Mouse (Mus musculus) intestine, embryonic 16.5 days (tissue): Measurements from ENCODE around the gene Hint1. TPM values are rescaled to one million over a fixed set of nuclear protein-coding genes. Genes with fewer than 3 reads are reported as not detected.
"Not testable (repeated sequence)": the region's sequence is repeated elsewhere in the genome, so short reads cannot be mapped to it uniquely, and the experiment has no call there.

Experiments
- ATAC-seq: fragments of 200-750 bp; cut with Nextera tagmentation; 2 replicates; pipeline ENCODE4 v1.8.0; 2017; ENCODE audit warnings: moderate TSS enrichment, moderate library complexity
- H3K27ac ChIP-seq: fragments of 300-500 bp; sonication (generic); 2 replicates; pipeline ENCODE4 v1.5.1; 2014; ENCODE audit warnings: mild to moderate bottlenecking, low read length
- H3K27me3 ChIP-seq: fragments of 300-500 bp; sonication (generic); replicated peaks from 2 replicates; pipeline ENCODE4 v1.6.1; 2014; ENCODE audit warnings: low read length, control low read depth, mixed read lengths; ENCODE audit not compliant: control insufficient read depth, insufficient read depth
- H3K36me3 ChIP-seq: fragments of 300-500 bp; sonication (generic); 2 replicates; pipeline ENCODE4 v1.6.1; 2014; ENCODE audit warnings: low read length, control low read depth; ENCODE audit not compliant: control insufficient read depth, insufficient read depth
- H3K4me1 ChIP-seq: fragments of 300-500 bp; sonication (generic); 2 replicates; pipeline ENCODE4 v1.6.1; 2014; ENCODE audit warnings: low read length, control low read depth, mixed read lengths; ENCODE audit not compliant: control insufficient read depth, insufficient read depth
- H3K4me2 ChIP-seq: fragments of 300-500 bp; sonication (generic); 2 replicates; pipeline ENCODE4 v1.6.1; 2014; ENCODE audit warnings: low read depth, low read length, control low read depth
- H3K4me3 ChIP-seq: fragments of 300-500 bp; sonication (generic); 2 replicates; pipeline ENCODE4 v1.5.1; 2014; ENCODE audit warnings: mild to moderate bottlenecking, low read length
- H3K9ac ChIP-seq: fragments of 300-500 bp; sonication (generic); 2 replicates; pipeline ENCODE4 v1.6.1; 2014; ENCODE audit warnings: low read depth, low read length
- H3K9me3 ChIP-seq: fragments of 300-500 bp; sonication (generic); 2 replicates; pipeline ENCODE4 v1.6.1; 2016; ENCODE audit warnings: low read length, control low read depth; ENCODE audit not compliant: control insufficient read depth
- WGBS: fragments of 180-500 bp; shearing (Covaris S2); extraction: QIAGEN DNeasy Blood & Tissue Kit; methylation state at CpG from one replicate; pipeline ENCODE4 v1.1.7; 2014; 5-methylcytosine and 5-hydroxymethylcytosine counted together
- polyA plus RNA-seq: library from polyadenylated mRNA; unstranded; fragments of >200 nt; fragmentation: Nextera tagmentation; extraction: Ambion mirVana; gene quantifications from 2 replicates; pipeline ENCODE4 v1.2.1, GENCODE M21; 2015

Hint1 gene
- polyA plus RNA-seq, 1 experiment from 2014 or later = 732 TPM

GRCm38 (mm10) chr11:54885406-54885805, 19.2 kb downstream of the Hint1 start:
- 79% methylated on average over 2 of the region's 2 CpGs for WGBS
- Histone ChIP-seq H3K9ac (no peak overlapping the region), H3K4me3 (no peak overlapping the region), H3K27me3 (no peaks in the 10 kb centered on the region), H3K4me1 (peaks cover 18% of the 10 kb centered on the region), H3K27ac (peak overlapping the region; percentile 46; the same call in 1 of the 2 replicates), H3K9me3 (no peaks in the 10 kb centered on the region), H3K36me3 (no peaks in the 10 kb centered on the region), H3K4me2 (no peak overlapping the region)
- no peak for ATAC-seq

GRCm38 (mm10) chr11:54887927-54888326, 21.7 kb downstream of the Hint1 start:
- no peak overlapping the region for H3K4me3 ChIP-seq
- 68% methylated on average over 6 of the region's 6 CpGs for WGBS
- H3K36me3 ChIP-seq = no peaks in the 10 kb centered on the region
- H3K4me2 ChIP-seq = no peak overlapping the region
- H3K9me3 ChIP-seq = no peaks in the 10 kb centered on the region
- no peak overlapping the region for H3K9ac ChIP-seq
- no peak overlapping the region for H3K27ac ChIP-seq
- ATAC-seq = no peak
- peaks cover 13% of the 10 kb centered on the region for H3K4me1 ChIP-seq
- H3K27me3 ChIP-seq = no peaks in the 10 kb centered on the region

- H3K27me3 ChIP-seq = no peaks in the 10 kb centered on the region
- H3K27ac ChIP-seq = no peak overlapping the region
These were observed 25.2 kb downstream of the Hint1 start for GRCm38 (mm10) chr11:54891341-54891740.

GRCm38 (mm10) chr11:54892091-54892490, 25.9 kb downstream of the Hint1 start:
- WGBS = 43% methylated on average over 7 of the region's 7 CpGs
- Histone ChIP-seq H3K27ac (no peak overlapping the region), H3K27me3 (no peaks in the 10 kb centered on the region), H3K9ac (no peak overlapping the region), H3K4me3 (no peak overlapping the region), H3K4me2 (no peak overlapping the region), H3K4me1 (peaks cover 6% of the 10 kb centered on the region; the same call in 1 of the 2 replicates), H3K36me3 (no peaks in the 10 kb centered on the region), H3K9me3 (no peaks in the 10 kb centered on the region)
- 0 out of 2 replicates have a peak, but pooled peaks have one; percentile 45 for ATAC-seq

More at GRCm38 (mm10) chr11:54891341-54891740, 25.2 kb downstream of the Hint1 start:
- Histone ChIP-seq H3K4me1 (peaks cover 6% of the 10 kb centered on the region; the same call in 1 of the 2 replicates), H3K4me2 (no peak overlapping the region), H3K36me3 (no peaks in the 10 kb centered on the region), H3K9ac (no peak overlapping the region), H3K4me3 (no peak overlapping the region), H3K9me3 (no peaks in the 10 kb centered on the region)
- no peak for ATAC-seq
- 87% methylated on average over 5 of the region's 5 CpGs for WGBS

- Histone ChIP-seq H3K4me2 (no peak overlapping the region), H3K9me3 (no peaks in the 10 kb centered on the region), H3K36me3 (no peaks in the 10 kb centered on the region), H3K4me3 (no peak overlapping the region), H3K4me1 (peaks cover 6% of the 10 kb centered on the region; the same call in 1 of the 2 replicates), H3K9ac (no peak overlapping the region), H3K27me3 (no peaks in the 10 kb centered on the region), H3K27ac (no peak overlapping the region; the same call in 1 of the 2 replicates)
- 45% methylated on average over 9 of the region's 9 CpGs for WGBS
- peak; percentile 64 for ATAC-seq
These were observed 28.4 kb downstream of the Hint1 start for GRCm38 (mm10) chr11:54894589-54894988.

GRCm38 (mm10) chr11:54896646-54897045, 30.5 kb downstream of the Hint1 start:
- ATAC-seq, H3K9me3 ChIP-seq, H3K9ac ChIP-seq, H3K4me2 ChIP-seq, H3K36me3 ChIP-seq, H3K4me3 ChIP-seq, H3K27ac ChIP-seq, H3K27me3 ChIP-seq, H3K4me1 ChIP-seq: not testable (repeated sequence)
- 84% methylated on average over 3 of the region's 3 CpGs for WGBS

- Histone ChIP-seq H3K9ac (no peak overlapping the region), H3K9me3 (no peaks in the 10 kb centered on the region), H3K4me2 (no peak overlapping the region), H3K27me3 (no peaks in the 10 kb centered on the region), H3K4me1 (peaks cover 3% of the 10 kb centered on the region; the same call in 1 of the 2 replicates), H3K4me3 (no peak overlapping the region), H3K27ac (peak overlapping the region; percentile 45; the same call in 1 of the 2 replicates), H3K36me3 (no peaks in the 10 kb centered on the region)
- 48% methylated on average over 5 of the region's 5 CpGs for WGBS
- ATAC-seq = peak; percentile 61
These were observed 31.3 kb downstream of the Hint1 start for GRCm38 (mm10) chr11:54897470-54897869.

- H3K27me3 ChIP-seq = no peaks in the 10 kb centered on the region
- H3K4me2 ChIP-seq = no peak overlapping the region
- no peak overlapping the region for H3K27ac ChIP-seq
- H3K36me3 ChIP-seq = no peaks in the 10 kb centered on the region
- no peak overlapping the region for H3K9ac ChIP-seq
- H3K9me3 ChIP-seq = no peaks in the 10 kb centered on the region
- H3K4me1 ChIP-seq = peaks cover 20% of the 10 kb centered on the region
- no peak overlapping the region for H3K4me3 ChIP-seq
- ATAC-seq = no peak
- WGBS = 67% methylated on average over 4 of the region's 4 CpGs
These were observed 33.5 kb downstream of the Hint1 start for GRCm38 (mm10) chr11:54899657-54900056.

- peak within 1 kb of the TSS; percentile 67 for H3K27ac ChIP-seq
- ATAC-seq = peak; percentile 86
- H3K4me1 ChIP-seq = peaks cover 33% of the 10 kb centered on the region
- H3K9ac ChIP-seq = peak within 1 kb of the TSS; percentile 74
- H3K4me3 ChIP-seq = peak within 1 kb of the TSS; percentile 66
- WGBS = 13% methylated on average over 43 of the region's 45 CpGs
- no peaks in the 10 kb centered on the region for H3K27me3 ChIP-seq
- peak within 1 kb of the TSS; percentile 89 for H3K4me2 ChIP-seq
- no peaks in the 10 kb centered on the region for H3K36me3 ChIP-seq
- H3K9me3 ChIP-seq = no peaks in the 10 kb centered on the region
These were observed 36.4 kb downstream of the Hint1 start, which contains the start of gene Gpx3 for GRCm38 (mm10) chr11:54902333-54903323. Gene Gpx3 (plus strand): TSS chr11:54902453.
